Mouse (Mus musculus) thymus, postnatal 0 days (tissue): ENCODE results near the gene Aspg. TPM values are rescaled to one million over a fixed set of nuclear protein-coding genes. Genes with fewer than 3 reads are reported as not detected.

Experiments used
- DNase-seq: peaks from one replicate; pipeline ENCODE4 v3.0.0-alpha.2; 2015; ENCODE audit warnings: low spot score
- polyA plus RNA-seq: library from polyadenylated mRNA; unstranded; fragments of >200 nt; fragmentation: Nextera tagmentation; extraction: Ambion mirVana; gene quantifications from 2 replicates; pipeline ENCODE4 v1.2.1, GENCODE M21; 2015

Aspg gene
- polyA plus RNA-seq, 1 experiment from 2014 or later = 0.85 TPM

DNA sequence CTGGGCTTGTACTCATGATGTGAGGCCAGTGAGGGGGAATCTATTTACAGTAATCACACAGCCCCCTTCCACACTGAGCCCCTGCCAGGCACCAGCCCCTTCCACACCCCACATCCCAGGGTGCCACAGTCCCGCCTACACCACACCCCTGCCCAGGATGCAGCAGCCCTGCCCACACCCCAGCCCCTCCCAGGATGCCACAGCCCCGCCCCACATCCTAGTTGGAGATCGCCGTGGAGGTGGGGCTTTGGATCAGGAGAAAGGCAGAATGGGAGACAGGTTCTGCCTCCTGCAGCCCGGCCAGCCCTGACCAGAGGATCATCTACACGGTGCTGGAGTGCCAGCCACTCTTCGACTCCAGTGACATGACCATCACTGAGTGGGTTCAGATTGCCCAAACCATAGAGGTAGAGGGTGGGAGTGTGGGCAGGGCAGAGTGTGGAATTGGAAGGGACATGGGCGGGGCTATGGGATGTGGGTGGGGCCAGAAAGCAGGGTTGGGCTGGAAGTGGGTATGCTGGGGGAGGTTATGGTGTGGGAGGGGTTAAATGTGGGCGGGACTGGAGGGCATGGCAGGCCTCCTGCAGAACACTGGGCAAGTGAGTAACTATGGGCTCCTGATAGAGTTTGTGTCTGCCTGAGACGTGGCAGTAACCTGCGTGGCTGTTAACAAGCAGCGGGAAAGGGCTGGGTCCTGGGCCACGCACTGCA is 6.4 kb downstream of the Aspg start:
- no peak for DNase-seq

GRCm38 (mm10) chr12:112113710-112114109 is 7.2 kb downstream of the Aspg start:
- DNase-seq = peak; percentile 55

DNA sequence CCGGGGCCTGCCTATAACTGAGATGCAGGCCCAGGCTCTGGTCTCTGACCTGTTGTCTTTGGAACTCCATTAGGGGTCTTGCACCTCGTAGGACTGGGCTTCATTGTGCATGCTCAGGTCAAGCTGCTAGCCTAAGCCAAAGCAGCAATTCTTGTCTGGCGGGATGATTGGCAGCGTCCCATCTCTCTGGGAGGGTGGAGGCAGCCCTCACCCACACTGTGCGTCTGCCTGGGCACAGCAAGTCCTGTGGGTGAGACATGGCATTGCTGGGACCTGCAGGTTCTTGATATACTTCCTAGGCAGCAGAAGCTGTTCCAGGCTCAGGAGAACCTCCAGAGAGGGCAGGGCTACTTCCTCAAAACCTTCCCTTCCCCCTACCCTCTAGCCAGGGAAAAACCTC is 10.5 kb downstream of the Aspg start:
- no peak for DNase-seq

GRCm38 (mm10) chr12:112117649-112118048 is 11.2 kb downstream of the Aspg start:
- no peak for DNase-seq

DNA sequence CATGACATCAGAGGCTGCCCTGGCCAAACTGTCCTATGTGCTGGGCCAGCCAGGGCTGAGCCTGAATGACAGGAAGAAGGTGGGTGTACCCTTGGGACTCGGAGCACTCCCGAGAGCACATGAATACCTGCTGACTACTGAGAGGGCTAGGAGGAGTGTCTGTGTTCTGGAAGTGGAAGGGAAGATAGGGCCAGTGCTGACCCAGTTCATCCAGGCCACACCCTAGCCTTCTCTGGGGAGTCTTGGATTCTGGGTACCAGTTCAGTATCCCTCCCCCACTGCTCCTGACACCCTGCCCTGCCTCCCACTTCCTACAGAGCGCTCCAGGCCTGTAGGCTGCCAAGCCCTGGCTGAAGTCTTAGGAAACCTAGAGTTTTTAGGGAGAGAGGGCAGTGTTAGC is 14.7 kb downstream of the Aspg start:
- no peak for DNase-seq

GRCm38 (mm10) chr12:112125903-112126302 is 19.4 kb downstream of the Aspg start:
- no peak for DNase-seq

DNA sequence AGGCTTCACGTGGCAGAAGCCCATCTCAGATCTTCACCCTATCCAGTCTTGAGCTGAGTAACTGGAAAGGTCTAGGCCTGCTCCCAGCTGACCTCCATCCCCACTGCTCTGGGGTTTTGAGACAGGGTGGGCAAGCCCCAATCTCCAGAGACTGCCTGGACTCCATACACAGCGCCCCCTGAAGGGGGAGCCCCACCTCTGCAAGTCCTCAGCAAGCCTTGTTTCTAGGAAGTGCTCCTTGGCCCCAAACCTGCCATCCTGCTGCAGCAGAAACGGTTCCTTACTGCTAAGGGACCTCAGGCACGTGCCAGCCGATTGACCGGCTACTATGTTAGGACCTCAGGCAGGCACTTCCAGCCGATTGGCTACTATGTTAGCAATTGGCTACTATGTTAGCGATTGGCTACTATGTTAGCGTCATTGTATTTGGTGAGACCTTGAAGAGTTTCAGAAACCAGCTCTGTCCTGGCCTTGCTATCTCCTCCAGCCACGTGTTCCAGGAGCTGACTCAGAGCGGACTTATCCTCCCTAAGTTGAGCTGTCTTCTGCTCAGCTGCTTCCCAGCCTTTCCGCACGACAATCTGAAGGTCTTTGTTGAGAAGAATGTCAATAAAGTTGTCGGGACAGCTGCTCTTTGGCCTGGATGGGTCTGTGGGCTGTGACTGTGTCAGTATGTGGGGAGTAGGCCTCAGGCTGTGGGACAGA is 20.6 kb downstream of the Aspg start:
- DNase-seq = no peak

GRCm38 (mm10) chr12:112128526-112128925 is 22.0 kb downstream of the Aspg start:
- no peak for DNase-seq

GRCm38 (mm10) chr12:112129300-112129856 is 22.9 kb downstream of the Aspg start:
- no peak for DNase-seq

DNA sequence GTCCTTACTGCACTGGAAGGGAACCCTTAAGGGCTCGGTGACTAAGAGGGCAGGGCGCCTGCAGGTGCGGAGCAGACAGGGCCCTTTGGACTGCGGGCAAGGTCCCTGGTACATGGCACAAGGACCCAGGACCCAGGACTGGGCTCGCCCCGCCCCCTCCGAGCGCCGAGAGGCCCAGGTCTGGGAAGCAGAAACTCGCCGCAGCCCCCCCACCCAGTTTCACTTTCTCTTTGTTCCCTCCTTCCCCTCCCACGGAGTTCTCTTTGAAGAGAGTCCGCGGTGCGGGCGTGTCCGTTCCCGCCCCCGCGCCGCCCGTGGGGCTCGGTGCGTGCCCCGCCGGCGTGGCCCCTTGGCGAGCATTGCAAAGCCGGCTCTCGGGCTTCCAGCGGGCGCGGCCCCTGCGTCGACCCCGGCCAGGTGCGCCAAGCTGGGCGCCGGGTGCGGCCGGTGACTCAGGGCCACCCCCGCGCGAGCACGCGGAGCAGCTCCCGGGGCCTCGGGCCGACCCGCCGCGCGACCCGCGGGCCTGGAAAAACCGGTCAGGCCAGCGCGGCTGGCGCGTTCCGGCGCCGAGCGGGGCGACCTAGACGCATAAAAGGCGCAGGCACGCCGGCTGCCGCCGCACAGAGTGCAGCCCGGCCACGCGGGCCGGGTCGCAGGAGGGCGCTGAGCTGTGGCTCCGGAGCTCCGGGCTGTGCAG is 23.8 kb downstream of the Aspg start:
- peak; percentile 21 for DNase-seq

DNA sequence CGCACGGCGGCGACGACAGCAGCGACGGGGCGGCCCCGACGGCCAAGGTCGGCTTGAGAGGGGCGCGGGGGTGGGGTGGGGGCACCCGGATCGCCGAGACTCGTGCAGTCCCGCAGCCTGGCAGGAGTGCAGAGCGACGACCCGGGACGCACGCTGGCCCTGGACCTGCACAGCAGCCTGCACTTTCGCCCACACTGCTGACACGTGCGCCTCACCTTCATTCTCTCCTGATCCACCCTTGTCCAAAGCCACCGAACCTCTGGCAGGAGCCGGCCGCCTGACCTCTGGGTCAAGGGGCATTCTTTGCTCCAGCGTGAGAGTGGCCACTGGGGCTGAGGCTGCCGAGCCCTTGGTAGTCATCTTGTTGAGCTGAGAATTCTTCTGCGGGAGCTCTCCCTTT is 24.5 kb downstream of the Aspg start:
- no peak for DNase-seq

- peak; percentile 38 for DNase-seq
Measured at GRCm38 (mm10) chr12:112140231-112140630, 33.8 kb downstream of the Aspg start.

- DNase-seq = no peak
Measured at GRCm38 (mm10) chr12:112140745-112141144, 34.3 kb downstream of the Aspg start.

GRCm38 (mm10) chr12:112141300-112141699 is 34.8 kb downstream of the Aspg start:
- DNase-seq = peak; percentile 16

- DNase-seq = no peak
Measured at GRCm38 (mm10) chr12:112143116-112143832, 36.8 kb downstream of the Aspg start.

DNA sequence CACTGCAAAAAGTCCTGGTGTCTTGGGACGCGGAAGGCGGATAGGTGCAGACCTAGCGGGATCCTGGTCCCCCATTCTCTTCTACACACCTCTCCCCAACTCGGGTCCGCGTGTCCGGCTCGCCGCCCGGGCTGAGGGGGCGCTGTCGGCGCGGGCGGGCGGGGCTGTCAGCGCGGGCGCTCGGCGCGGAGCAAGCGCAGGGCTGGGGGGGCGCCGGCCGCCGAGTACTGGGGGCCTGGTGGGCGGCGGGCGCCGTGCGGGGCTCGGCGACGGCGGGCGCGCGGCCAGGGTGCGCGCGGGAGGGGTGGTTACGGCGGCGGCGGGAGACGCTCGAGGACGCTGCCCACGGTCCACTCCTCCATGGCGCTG is 37.3 kb downstream of the Aspg start:
- no peak for DNase-seq

DNA sequence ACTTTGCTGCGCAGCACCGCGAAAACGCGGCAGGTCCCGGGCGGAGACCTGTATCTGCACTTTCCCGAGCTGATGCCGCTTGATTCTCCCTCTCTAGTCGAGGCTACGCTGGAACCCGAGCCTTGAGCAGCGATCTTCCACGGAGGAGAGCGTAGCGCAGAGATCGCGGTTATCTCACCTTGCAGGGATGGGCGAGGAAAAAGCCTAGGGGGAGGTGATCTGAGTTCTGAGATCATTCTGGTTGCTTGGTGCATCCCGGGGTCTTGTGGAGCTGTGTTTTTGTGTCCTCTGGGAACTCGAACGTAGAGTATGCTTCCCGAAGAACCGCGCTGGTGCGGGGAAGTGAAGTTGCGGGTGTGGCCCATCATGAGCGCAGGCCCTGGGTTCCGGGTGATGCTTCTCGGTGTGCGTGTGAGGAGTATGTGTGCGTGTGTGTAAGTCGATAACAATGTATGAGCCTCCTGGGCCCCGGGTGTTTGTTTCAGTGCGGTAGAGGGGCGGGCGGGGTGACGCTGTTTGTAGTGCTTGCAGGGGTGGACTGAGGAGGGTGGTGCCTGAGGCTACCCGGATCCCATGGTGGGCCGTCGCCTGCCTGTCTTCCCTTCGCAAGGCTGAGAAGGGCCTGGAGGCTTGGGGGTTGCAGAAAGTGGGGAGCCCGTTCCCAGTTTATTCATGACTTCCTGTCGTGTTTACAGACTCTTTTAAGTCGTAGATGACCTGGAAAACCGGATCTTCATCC is 38.1 kb downstream of the Aspg start:
- DNase-seq = no peak

DNA sequence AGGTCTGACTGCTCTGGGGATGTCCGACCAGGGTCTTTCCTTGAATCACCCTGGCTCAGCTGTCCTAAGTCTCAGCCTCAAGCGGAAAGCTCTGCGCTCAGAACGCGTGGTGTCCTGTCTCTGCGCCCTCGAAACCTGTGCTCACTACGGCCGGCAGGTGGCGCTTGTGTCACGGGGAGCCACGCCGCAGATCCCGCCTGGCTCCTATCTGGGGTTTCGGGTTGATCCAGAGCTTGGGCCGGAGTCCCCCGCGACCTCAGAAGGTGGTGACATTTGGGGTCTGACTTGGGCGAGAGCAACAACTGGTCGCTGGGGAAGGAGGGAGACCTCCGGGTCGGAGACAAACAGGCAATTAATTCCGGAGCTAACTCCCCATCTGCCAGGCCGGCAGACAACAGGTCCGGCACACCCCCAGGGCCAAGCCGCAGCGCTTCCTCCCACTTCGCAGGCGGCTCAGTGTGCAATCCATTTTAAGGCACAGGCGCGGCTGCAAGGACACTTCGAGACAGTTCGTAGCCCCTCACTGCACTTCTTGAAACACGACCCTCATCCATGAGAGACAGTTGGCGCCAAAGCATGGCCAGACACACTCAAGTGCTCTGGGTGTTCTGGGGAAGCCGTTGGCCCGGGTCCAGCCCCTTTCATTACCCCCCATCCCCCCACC is 38.9 kb downstream of the Aspg start:
- peak; percentile 65 for DNase-seq

GRCm38 (mm10) chr12:112145875-112146651 is 39.6 kb downstream of the Aspg start, which contains the start of gene Kif26a:
TSS of gene Kif26a (plus strand) at chr12:112146208.
- DNase-seq = peak; percentile 33
